Mouse (Mus musculus) hindbrain, postnatal 0 days (tissue): Measurements from ENCODE around the gene Mecom. TPM values are rescaled to one million over a fixed set of nuclear protein-coding genes. Genes with fewer than 3 reads are reported as not detected.
"Not testable (repeated sequence)": the region's sequence is repeated elsewhere in the genome, so short reads cannot be mapped to it uniquely, and the experiment has no call there.

Experiments
- ATAC-seq: fragments of 200-750 bp; cut with Nextera tagmentation; 2 replicates; pipeline ENCODE4 v1.8.0; 2017; ENCODE audit warnings: mild to moderate bottlenecking, moderate TSS enrichment, moderate library complexity
- DNase-seq: peaks from one replicate; pipeline ENCODE4 v3.0.0-alpha.2; 2015; ENCODE audit warnings: low spot score
- H3K27ac ChIP-seq: fragments of 300-500 bp; sonication (generic); 2 replicates; pipeline ENCODE4 v1.5.1; 2014; ENCODE audit warnings: mild to moderate bottlenecking
- H3K27me3 ChIP-seq: fragments of 300-500 bp; sonication (generic); 2 replicates; pipeline ENCODE4 v1.6.1; 2014; ENCODE audit warnings: low read length, mixed read lengths; ENCODE audit not compliant: insufficient read depth
- H3K36me3 ChIP-seq: fragments of 300-500 bp; sonication (generic); 2 replicates; pipeline ENCODE4 v1.6.1; 2014; ENCODE audit warnings: low read length, mixed read lengths; ENCODE audit not compliant: insufficient read depth
- H3K4me1 ChIP-seq: fragments of 300-500 bp; sonication (generic); 2 replicates; pipeline ENCODE4 v1.6.1; 2014; ENCODE audit warnings: antibody characterized with exemption, low read length, mixed read lengths; ENCODE audit not compliant: insufficient read depth
- H3K4me2 ChIP-seq: fragments of 300-500 bp; sonication (generic); 2 replicates; pipeline ENCODE4 v1.6.1; 2014; ENCODE audit warnings: low read depth, mild to moderate bottlenecking, low read length, moderate library complexity, mixed read lengths
- H3K4me3 ChIP-seq: fragments of 300-500 bp; sonication (generic); 2 replicates; pipeline ENCODE4 v1.5.1; 2014; ENCODE audit warnings: low read length
- H3K9ac ChIP-seq: fragments of 300-500 bp; sonication (generic); replicated peaks from 2 replicates; pipeline ENCODE4 v1.6.1; 2014; ENCODE audit warnings: mild to moderate bottlenecking, low read length, moderate library complexity, mixed read lengths
- H3K9me3 ChIP-seq: fragments of 300-500 bp; sonication (generic); 2 replicates; pipeline ENCODE4 v1.6.1; 2016; ENCODE audit warnings: low read length, mixed read lengths
- CTCF ChIP-seq: IDR thresholded peaks from 2 replicates; pipeline ENCODE4 v1.5.1; 2016; ENCODE audit warnings: antibody characterized with exemption, control low read depth, low read depth
- WGBS: fragments of 180-500 bp; shearing (Covaris S2); extraction: QIAGEN DNeasy Blood & Tissue Kit; methylation state at CpG from one replicate; pipeline ENCODE4 v1.1.7; 2014; 5-methylcytosine and 5-hydroxymethylcytosine counted together
- polyA plus RNA-seq: library from polyadenylated mRNA; unstranded; fragments of >200 nt; fragmentation: Nextera tagmentation; extraction: Ambion mirVana; gene quantifications from 2 replicates; pipeline ENCODE4 v1.2.1, GENCODE M21; 2015
- total RNA-seq: library from RNA; depleted of rRNA; stranded (reverse); fragments of >200 nt; gene quantifications from 2 replicates; pipeline ENCODE4 v1.2.3, GENCODE M21; 2014

The Mecom gene
- total and polyA plus RNA-seq, 2 experiments from 2014 or later: 4.5 to 8.3 TPM

DNA sequence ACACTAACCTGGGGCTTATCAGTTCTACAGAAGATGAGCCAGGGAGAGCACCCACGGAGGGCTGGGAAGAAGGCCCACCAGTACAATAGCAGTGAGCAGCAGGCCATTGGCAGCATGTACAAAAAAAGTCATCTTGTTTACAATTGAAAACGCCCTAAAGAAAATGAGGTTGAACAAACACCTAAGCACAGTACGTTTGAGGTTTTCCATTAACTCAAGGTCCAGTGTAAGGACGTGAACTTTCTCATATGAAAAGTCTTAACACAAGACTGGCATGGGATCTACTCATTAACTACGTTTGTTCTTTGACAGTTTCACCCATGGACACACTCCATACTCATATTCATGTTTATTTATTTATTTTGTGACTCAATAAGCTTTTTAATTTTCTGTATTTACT, 118.9 kb downstream of the Mecom start:
- WGBS: 63% methylated on average over 5 of the region's 5 CpGs
- H3K4me3 ChIP-seq: no peak overlapping the region
- H3K27me3 ChIP-seq: no peaks in the 10 kb centered on the region
- H3K4me1 ChIP-seq: no peaks in the 10 kb centered on the region
- H3K9me3 ChIP-seq: no peaks in the 10 kb centered on the region; the same call in 1 of the 2 replicates
- DNase-seq: no peak
- ATAC-seq: no peak
- H3K27ac ChIP-seq: no peak overlapping the region
- H3K4me2 ChIP-seq: no peak overlapping the region
- no peak for TF ChIP-seq CTCF
- no peak overlapping the region for H3K9ac ChIP-seq
- H3K36me3 ChIP-seq: no peaks in the 10 kb centered on the region

DNA sequence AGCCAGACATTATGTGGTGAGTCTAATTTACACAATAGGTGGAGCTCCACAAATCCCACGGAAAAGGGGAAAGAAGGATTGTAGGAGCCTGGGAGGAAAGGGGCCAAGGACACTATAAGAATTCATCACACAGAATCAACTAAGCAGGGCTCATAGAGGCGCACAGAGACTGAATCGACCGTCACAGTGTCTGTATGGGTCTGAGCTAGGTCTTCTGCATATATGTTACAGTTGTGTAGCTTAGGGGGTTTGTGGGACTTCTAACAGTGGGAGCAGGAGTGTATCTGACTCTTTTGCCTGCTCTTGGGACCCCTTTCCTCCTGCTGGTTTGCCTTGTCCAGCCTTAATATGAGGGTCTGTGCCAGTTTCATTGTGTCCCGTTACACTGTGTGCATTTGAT, 123.8 kb downstream of the Mecom start:
- H3K27ac ChIP-seq: no peak overlapping the region
- DNase-seq (no peak), ATAC-seq (no peak)
- no peak for TF ChIP-seq CTCF
- no peaks in the 10 kb centered on the region for H3K27me3 ChIP-seq
- no peak overlapping the region for H3K9ac ChIP-seq
- no peaks in the 10 kb centered on the region for H3K36me3 ChIP-seq
- no peaks in the 10 kb centered on the region for H3K4me1 ChIP-seq
- no peak overlapping the region for H3K4me2 ChIP-seq
- 94% methylated on average over 5 of the region's 5 CpGs for WGBS
- no peaks in the 10 kb centered on the region; the same call in 1 of the 2 replicates for H3K9me3 ChIP-seq
- H3K4me3 ChIP-seq: no peak overlapping the region

DNA sequence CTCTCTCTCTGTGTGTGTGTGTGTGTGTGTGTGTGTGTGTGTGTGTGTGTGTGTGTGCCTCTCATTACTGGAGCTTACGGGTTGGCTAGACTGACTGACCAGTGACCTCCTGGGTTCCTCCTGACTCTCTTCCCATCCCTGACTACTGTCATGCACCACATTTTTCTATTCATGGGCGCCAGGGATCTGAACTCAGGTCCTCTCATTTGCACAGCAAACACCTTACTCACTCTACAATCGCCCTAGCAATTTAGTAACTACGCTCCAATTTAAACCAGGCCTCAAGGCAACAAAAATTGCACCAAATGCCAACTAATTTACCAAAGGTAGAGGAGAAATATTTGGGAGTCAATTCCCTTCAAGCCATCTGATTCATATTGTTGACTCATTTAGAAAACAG, 125.9 kb downstream of the Mecom start:
- H3K4me3 ChIP-seq, H3K27ac ChIP-seq, H3K9me3 ChIP-seq, H3K36me3 ChIP-seq, DNase-seq, H3K4me1 ChIP-seq, H3K4me2 ChIP-seq, H3K27me3 ChIP-seq, H3K9ac ChIP-seq, ATAC-seq: not testable (repeated sequence)
- 95% methylated on average over 4 of the region's 4 CpGs for WGBS

DNA sequence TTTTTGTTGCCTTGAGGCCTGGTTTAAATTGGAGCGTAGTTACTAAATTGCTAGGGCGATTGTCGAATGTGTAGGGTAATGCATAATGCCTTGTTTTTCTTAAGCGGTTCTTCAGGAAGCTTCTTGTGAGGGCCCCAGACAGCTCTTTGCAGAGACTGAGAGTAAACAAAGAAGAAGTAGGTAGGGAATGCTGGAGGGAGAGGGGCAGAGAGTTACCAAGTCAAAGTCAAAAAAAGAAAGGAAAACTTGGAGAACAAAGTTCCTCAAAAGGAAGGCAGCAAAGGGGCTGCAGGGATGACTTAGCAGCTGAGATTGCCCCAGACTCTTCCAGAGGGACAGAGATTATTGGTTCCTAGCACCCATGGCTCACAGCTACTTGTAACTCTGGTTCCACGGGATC, 126.9 kb downstream of the Mecom start:
- Histone ChIP-seq H3K27ac (no peak overlapping the region), H3K27me3 (no peaks in the 10 kb centered on the region), H3K4me3 (no peak overlapping the region), H3K4me2 (no peak overlapping the region), H3K9ac (no peak overlapping the region), H3K9me3 (no peaks in the 10 kb centered on the region; the same call in 1 of the 2 replicates), H3K36me3 (no peaks in the 10 kb centered on the region), H3K4me1 (no peaks in the 10 kb centered on the region)
- no peak for DNase-seq
- TF ChIP-seq CTCF: no peak
- ATAC-seq: no peak
- WGBS: 84% methylated on average over 5 of the region's 5 CpGs

- no peak overlapping the region for H3K4me2 ChIP-seq
- no peaks in the 10 kb centered on the region for H3K27me3 ChIP-seq
- no peak overlapping the region for H3K27ac ChIP-seq
- no peaks in the 10 kb centered on the region for H3K4me1 ChIP-seq
- 91% methylated on average over 6 of the region's 6 CpGs for WGBS
- H3K36me3 ChIP-seq: no peaks in the 10 kb centered on the region
- H3K9ac ChIP-seq: no peak overlapping the region
- H3K9me3 ChIP-seq: no peaks in the 10 kb centered on the region
- ATAC-seq: no peak
- no peak for TF ChIP-seq CTCF
- no peak overlapping the region for H3K4me3 ChIP-seq
- DNase-seq: no peak
Observed at GRCm38 (mm10) chr3:30414173-30414572, 133.6 kb downstream of the Mecom start.

- no peak overlapping the region for H3K27ac ChIP-seq
- no peak for DNase-seq
- TF ChIP-seq CTCF: no peak
- no peaks in the 10 kb centered on the region for H3K27me3 ChIP-seq
- H3K4me2 ChIP-seq: no peak overlapping the region
- no peaks in the 10 kb centered on the region for H3K36me3 ChIP-seq
- WGBS: 60% methylated on average over 4 of the region's 4 CpGs
- H3K9me3 ChIP-seq: no peaks in the 10 kb centered on the region
- no peaks in the 10 kb centered on the region for H3K4me1 ChIP-seq
- no peak for ATAC-seq
- no peak overlapping the region for H3K4me3 ChIP-seq
- H3K9ac ChIP-seq: no peak overlapping the region
Observed at GRCm38 (mm10) chr3:30410778-30411177, 137.0 kb downstream of the Mecom start.

- H3K4me1 ChIP-seq: no peaks in the 10 kb centered on the region
- no peaks in the 10 kb centered on the region for H3K36me3 ChIP-seq
- no peak overlapping the region for H3K27ac ChIP-seq
- H3K4me3 ChIP-seq: no peak overlapping the region
- DNase-seq (no peak), ATAC-seq (no peak)
- TF ChIP-seq CTCF: no peak
- no peak overlapping the region for H3K4me2 ChIP-seq
- 84% methylated on average over 4 of the region's 4 CpGs for WGBS
- no peak overlapping the region for H3K9ac ChIP-seq
- H3K27me3 ChIP-seq: no peaks in the 10 kb centered on the region
- no peaks in the 10 kb centered on the region for H3K9me3 ChIP-seq
Observed at GRCm38 (mm10) chr3:30404821-30405220, 143.0 kb downstream of the Mecom start.
